Comparison of ENCODE assay signal across 23 mouse cellular contexts in genomic region chr3:89914700-89915099, GRCm38 (mm10). TPM values are rescaled to one million over a fixed set of nuclear protein-coding genes. Genes with fewer than 3 reads are reported as not detected.
DNase-seq lines count a peak whose midpoint lies in the region; ATAC-seq and TF ChIP-seq lines count a peak whose summit lies in the region.
"Had no signal": no experiment of that assay in that cellular context is flagged by ENCODE, and none has a peak within 500 bp of the region (broad histone marks: within the 10 kb centered on the region; RNA-seq: fewer than 3 reads in every experiment).

No protein-coding gene starts in this region.

- DNase-seq in 3T3-L1 (ENCODE audit: low read depth, low spot score) = peak; percentile 38
- DNase-seq in 416B (ENCODE audit: low read depth) = peak; percentile 57
- no peak for DNase-seq in liver, postnatal 0 days
- DNase-seq in adrenal gland, adult 18-20 months (ENCODE audit: low spot score in 2 of 2) = no peak
- DNase-seq: adrenal gland, adult 2 months; adrenal gland, postnatal 10 days; adrenal gland, postnatal 25 days; cerebellum, adult 11 months; cerebellum, adult 18-20 months; cerebellum, adult 8-10 months; cerebellum, adult 9-11 months; cerebellum, postnatal 14 days; cerebellum, postnatal 36 days; forebrain, postnatal 0 days had no signal

- TF ChIP-seq CTCF in liver, postnatal 0 days (IDR thresholded peaks at IDR 0.05; ENCODE audit: low read depth) = no peak

- H3K9me3 ChIP-seq in megakaryocyte, embryonic 14.5 days = peaks cover 8% of the 10 kb centered on the region; the same call in 1 of the 2 replicates
- no peaks in the 10 kb centered on the region for H3K9me3 ChIP-seq in liver, postnatal 0 days (ENCODE audit: low read length)
- H3K9me3 ChIP-seq: embryonic facial prominence, embryonic 10.5 days; embryonic facial prominence, embryonic 12.5 days; forebrain, embryonic 13.5 days; forebrain, embryonic 15.5 days had no signal

- no peak overlapping the region for H3K4me2 ChIP-seq in liver, postnatal 0 days (ENCODE audit: low read depth, low read length)
- H3K4me2 ChIP-seq: embryonic facial prominence, embryonic 12.5 days; forebrain, embryonic 13.5 days; forebrain, embryonic 15.5 days had no signal

- peak overlapping the region; percentile 56 for H3K4me3 ChIP-seq in megakaryocyte, embryonic 14.5 days (replicated peaks)
- no peak overlapping the region for H3K4me3 ChIP-seq in liver, postnatal 0 days (ENCODE audit: low read depth, low read length)
- H3K4me3 ChIP-seq: embryonic facial prominence, embryonic 10.5 days; embryonic facial prominence, embryonic 12.5 days; forebrain, embryonic 13.5 days; forebrain, embryonic 15.5 days had no signal

- H3K4me1 ChIP-seq in megakaryocyte, embryonic 14.5 days = peaks cover 88% of the 10 kb centered on the region
- H3K4me1 ChIP-seq in liver, postnatal 0 days (ENCODE audit: insufficient read depth) = peaks cover 20% of the 10 kb centered on the region

- no peak overlapping the region for H3K27ac ChIP-seq in liver, postnatal 0 days (ENCODE audit: low read depth)
- H3K27ac ChIP-seq: embryonic facial prominence, embryonic 10.5 days; embryonic facial prominence, embryonic 12.5 days; forebrain, embryonic 13.5 days; forebrain, embryonic 15.5 days had no signal

- no peak overlapping the region for H3K9ac ChIP-seq in liver, postnatal 0 days (replicated peaks)
- H3K9ac ChIP-seq: embryonic facial prominence, embryonic 12.5 days; forebrain, embryonic 13.5 days; forebrain, embryonic 15.5 days; forebrain, postnatal 0 days had no signal

- H3K27me3 ChIP-seq in megakaryocyte, embryonic 14.5 days (replicated peaks) = peaks cover 10% of the 10 kb centered on the region
- peaks cover 9% of the 10 kb centered on the region; the same call in 1 of the 2 replicates for H3K27me3 ChIP-seq in liver, postnatal 0 days (ENCODE audit: insufficient read depth, low read length)
- H3K27me3 ChIP-seq: Patski had no signal

- no peak for TF ChIP-seq EP300 in liver, postnatal 0 days (IDR thresholded peaks at IDR 0.05; ENCODE audit: low read depth)

- no peak for ATAC-seq in megakaryocyte, adult 5-6 weeks (ENCODE audit: poor library complexity, severe bottlenecking)
- ATAC-seq in common myeloid progenitor, adult 5-6 weeks (replicated peaks; ENCODE audit: low read depth, poor library complexity, severe bottlenecking) = peak; percentile 13; the same call in 1 of the 2 replicates
- no peak for ATAC-seq in liver, postnatal 0 days
- ATAC-seq: activated CD4-positive, CD25-positive, alpha-beta regulatory T cell, adult 4 months; forebrain, embryonic 13.5 days; forebrain, embryonic 15.5 days; forebrain, postnatal 0 days; Patski had no signal

- 44% methylated on average over 4 of the region's 4 CpGs for WGBS in liver, postnatal 0 days (ENCODE audit: insufficient replicate concordance)

- no peaks in the 10 kb centered on the region for H3K36me3 ChIP-seq in megakaryocyte, embryonic 14.5 days (replicated peaks; ENCODE audit: low read length)
- no peaks in the 10 kb centered on the region for H3K36me3 ChIP-seq in liver, postnatal 0 days (replicated peaks; ENCODE audit: insufficient read depth, low read length)
- H3K36me3 ChIP-seq: embryonic facial prominence, embryonic 10.5 days; embryonic facial prominence, embryonic 12.5 days; forebrain, embryonic 15.5 days had no signal

RNA-seq across cellular contexts. Expression of gene Il6ra, which starts 1.7 kb away (rescaled TPM):
- 6.3 and 10.8 TPM in 2 replicates for polyA plus RNA-seq in megakaryocyte, embryonic 14.5 days (2012; ENCODE audit: insufficient read depth, low replicate concordance)
- total RNA-seq in megakaryocyte, adult 5-6 weeks (2015) = 147 and 166 TPM in 2 replicates
- 63.8 and 71.2 TPM in 2 replicates for total RNA-seq in megakaryocyte, adult 5-6 weeks (2017)
- 10.4 and 11.6 TPM in 2 replicates for total RNA-seq in common myeloid progenitor, adult 5-6 weeks (2017)
- polyA plus RNA-seq in liver, postnatal 0 days (2015; fragmentation: Nextera tagmentation; extraction: Ambion mirVana) = 10.2 and 11.8 TPM in 2 replicates
- 10 to 100 TPM in 1 of 2 experiments, 1 to 10 TPM in 1; 7.8 to 13.9 TPM for total RNA-seq in adrenal gland, adult 18-20 months (2021)

RNA-seq across cellular contexts. Expression of gene Atp8b2, which starts 48.6 kb away (rescaled TPM):
- polyA plus RNA-seq in megakaryocyte, embryonic 14.5 days (2012; ENCODE audit: insufficient read depth, low replicate concordance) = 4.2 and 6.1 TPM in 2 replicates
- 11.6 and 17.5 TPM in 2 replicates for total RNA-seq in megakaryocyte, adult 5-6 weeks (2015)
- 37.2 and 37.3 TPM in 2 replicates for total RNA-seq in megakaryocyte, adult 5-6 weeks (2017)
- total RNA-seq in common myeloid progenitor, adult 5-6 weeks (2017) = 14.8 and 16.5 TPM in 2 replicates
- 0.88 and 1.4 TPM in 2 replicates for polyA plus RNA-seq in liver, postnatal 0 days (2015; fragmentation: Nextera tagmentation; extraction: Ambion mirVana)
- total RNA-seq in adrenal gland, adult 18-20 months (2021) = 10 to 100 TPM; 26.5 to 39.9 TPM

Comparison
In these comparisons a context has a peak if more than half of its experiments do, and no peak if none do; other contexts are left out.
1. DNase-seq: peak in 3T3-L1 (single experiment) and 416B (single experiment); none in liver, postnatal 0 days (single experiment) and adrenal gland, adult 18-20 months (0 of 2).